Mouse (Mus musculus) spleen, postnatal 4 days (tissue): Measurements from ENCODE around the gene Atp2a2.

Experiments
- DNase-seq, 2 experiments: peaks; one replicate each; pipeline ENCODE4 v3.0.0; 2022; ENCODE audit warnings: low spot score in 2 of 2

The Atp2a2 gene

GRCm38 (mm10) chr5:122409692-122410645 lies 92.1 kb downstream of the Atp2a2 start:
- DNase-seq, result no peak

- no peak for DNase-seq
Measured at GRCm38 (mm10) chr5:122405537-122405936, 96.5 kb downstream of the Atp2a2 start.
